Mouse (Mus musculus): ENCODE results near the gene Adamts2. TPM values are rescaled to one million over a fixed set of nuclear protein-coding genes. Genes with fewer than 3 reads are reported as not detected.

The Adamts2 gene
- 4.8 and 8.2 TPM in 2 replicates for polyA plus RNA-seq (2012; rRNA removed)

DNA sequence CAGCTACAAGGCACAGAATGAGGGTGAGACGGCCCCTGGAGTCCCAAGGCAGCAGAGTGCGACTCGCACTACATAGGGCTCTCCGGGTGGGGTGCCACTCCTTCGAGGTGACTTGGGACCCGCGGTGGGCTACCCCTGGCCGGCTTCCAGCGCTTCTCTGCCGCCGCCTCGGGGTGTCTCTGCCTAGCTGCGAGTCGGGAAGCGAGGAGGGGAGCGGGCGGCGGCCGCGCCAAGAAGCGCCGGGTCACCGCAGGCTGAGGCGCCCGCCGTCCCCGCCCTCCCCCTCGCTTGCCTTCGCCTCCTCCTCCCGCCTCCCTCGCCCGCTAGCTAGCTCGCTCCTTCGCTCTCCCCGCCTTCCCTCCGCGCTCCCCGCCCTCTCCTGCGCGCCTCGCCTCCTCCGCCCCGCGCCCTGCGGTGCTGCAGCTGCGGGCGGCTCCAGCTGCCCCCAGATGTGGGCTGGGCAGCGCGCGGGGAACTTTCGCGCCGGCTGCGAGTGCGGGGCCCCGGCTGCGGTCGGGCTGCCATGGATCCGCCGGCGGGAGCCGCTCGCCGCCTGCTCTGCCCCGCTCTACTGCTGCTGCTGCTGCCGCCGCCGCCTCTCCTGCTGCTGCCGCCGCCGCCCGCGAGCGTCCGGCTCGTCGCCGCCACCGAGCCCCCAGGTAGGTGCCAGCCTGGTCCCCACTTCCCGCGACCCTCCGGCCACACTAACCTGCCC, at the start of gene Adamts2:
Gene Adamts2, plus strand, starts transcription at position 444 of the 715 bp plus-strand sequence.
- DNase-seq (ENCODE audit: low read depth), result peak; percentile 81
- TF ChIP-seq POLR2A (IDR thresholded peaks at IDR 0.05; ENCODE audit: borderline replicate concordance, extremely low read depth, insufficient read depth, insufficient read length, poor library complexity, severe bottlenecking), result no peak
- TF ChIP-seq CTCF (IDR thresholded peaks at IDR 0.05; ENCODE audit: borderline replicate concordance, extremely low read depth, insufficient read depth, insufficient read length), result no peak

DNA sequence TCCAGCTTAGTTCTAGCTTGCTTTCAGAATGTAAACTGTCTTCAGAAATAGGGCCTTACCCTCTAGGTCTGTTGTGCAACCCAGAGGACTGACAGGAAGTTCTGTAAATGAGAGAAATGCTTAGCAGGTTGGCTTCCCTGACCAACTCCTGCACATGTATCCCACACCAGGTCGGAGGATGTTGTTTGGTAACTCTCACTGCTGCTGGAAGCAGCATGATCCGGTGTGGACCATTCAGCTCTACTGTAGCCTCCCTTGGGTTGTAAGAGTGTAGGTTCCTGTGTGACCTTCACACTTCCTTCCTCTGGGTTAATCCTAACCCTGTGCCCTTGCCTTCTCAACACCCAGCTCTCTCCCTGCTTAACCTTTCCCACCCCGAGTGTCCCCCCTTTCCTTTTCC, 44.8 kb upstream of the Adamts2 start:
- TF ChIP-seq POLR2A (IDR thresholded peaks at IDR 0.05; ENCODE audit: borderline replicate concordance, extremely low read depth, insufficient read depth, insufficient read length, poor library complexity, severe bottlenecking) (no peak), CTCF (IDR thresholded peaks at IDR 0.05; ENCODE audit: borderline replicate concordance, extremely low read depth, insufficient read depth, insufficient read length) (no peak)
- DNase-seq (ENCODE audit: low read depth), result no peak

DNA sequence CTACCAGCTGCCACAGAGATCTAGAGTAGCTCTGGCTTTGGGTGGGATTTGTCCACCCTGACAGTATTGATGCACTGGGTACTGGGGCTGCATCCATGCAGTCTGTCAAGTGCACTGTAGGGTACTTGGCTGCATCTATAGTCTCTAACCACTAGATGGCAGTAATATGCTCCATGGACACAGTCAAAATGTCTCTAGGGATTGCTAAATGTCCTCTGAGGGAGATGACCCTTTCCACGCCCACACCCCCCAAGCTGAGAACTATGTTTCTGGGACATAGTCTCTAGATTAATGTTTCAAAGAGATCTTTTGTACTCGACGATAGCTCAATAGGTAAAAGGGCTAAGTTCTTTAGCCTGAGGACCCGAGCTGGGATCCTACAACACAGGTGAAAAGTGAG, 42.8 kb upstream of the Adamts2 start:
- peak; percentile 50 for DNase-seq (ENCODE audit: low read depth)
- TF ChIP-seq CTCF (IDR thresholded peaks at IDR 0.05; ENCODE audit: borderline replicate concordance, extremely low read depth, insufficient read depth, insufficient read length) (peak; percentile 52; the same call in 1 of the 2 replicates), POLR2A (IDR thresholded peaks at IDR 0.05; ENCODE audit: borderline replicate concordance, extremely low read depth, insufficient read depth, insufficient read length, poor library complexity, severe bottlenecking) (no peak)

DNA sequence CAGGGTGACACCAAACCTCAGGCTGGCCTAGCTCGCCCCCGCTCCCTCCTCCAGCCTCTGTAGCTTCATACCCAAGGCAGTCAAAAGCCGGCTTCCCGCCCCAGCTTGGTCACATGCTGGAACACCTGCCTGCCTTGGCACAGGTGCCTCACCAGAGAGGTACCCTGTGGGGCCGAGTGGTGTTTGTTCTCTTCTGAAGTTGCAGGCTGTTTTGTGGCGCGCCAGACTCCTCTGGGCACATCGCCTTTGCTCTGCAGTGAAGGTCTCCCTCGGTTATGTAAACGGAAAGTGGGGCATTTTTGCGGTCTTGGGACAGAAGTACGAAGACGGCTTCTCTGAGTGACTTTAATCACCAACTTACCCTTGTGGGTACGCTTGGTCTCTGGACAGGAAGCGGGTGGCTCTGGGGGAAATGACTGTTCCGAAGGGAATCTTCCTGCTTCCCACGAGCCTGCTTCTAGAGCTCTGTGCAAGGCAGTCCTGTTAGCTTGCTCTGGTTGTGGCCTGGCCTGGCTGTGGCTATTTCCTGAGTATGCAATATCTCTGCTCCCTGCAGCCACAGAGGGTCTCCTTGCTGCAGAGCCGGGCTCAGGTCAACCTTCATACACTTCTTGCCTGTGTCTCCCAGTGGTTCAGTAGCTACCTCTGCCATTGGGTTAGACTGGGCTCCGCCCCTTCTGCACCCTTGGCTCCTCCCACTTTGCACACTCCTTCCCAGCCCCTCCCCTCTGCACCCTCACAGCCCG, 36.2 kb upstream of the Adamts2 start:
- no peak for DNase-seq (ENCODE audit: low read depth)
- TF ChIP-seq POLR2A (IDR thresholded peaks at IDR 0.05; ENCODE audit: borderline replicate concordance, extremely low read depth, insufficient read depth, insufficient read length, poor library complexity, severe bottlenecking) (no peak), CTCF (IDR thresholded peaks at IDR 0.05; ENCODE audit: borderline replicate concordance, extremely low read depth, insufficient read depth, insufficient read length) (no peak)

DNA sequence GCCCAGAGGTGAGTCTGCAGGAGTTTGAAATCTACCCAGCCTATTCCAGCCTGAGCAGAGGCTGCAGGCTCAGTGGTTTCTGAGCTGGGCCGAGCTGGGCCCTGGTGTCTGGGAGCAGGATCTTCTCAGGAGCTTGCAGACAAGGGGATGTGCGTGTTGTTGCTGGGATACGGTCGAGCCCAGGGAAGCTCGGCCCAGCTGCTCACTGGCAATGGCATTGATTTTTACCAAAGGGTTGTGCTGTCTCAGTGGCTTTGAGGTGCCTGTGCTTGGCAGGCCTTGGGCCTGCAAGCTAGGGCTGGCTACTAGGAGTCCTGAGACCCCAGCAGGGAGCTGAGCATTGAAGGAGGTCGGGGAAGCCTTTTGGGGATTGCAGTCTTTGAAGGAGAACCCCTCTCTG, 30.4 kb upstream of the Adamts2 start:
- peak; percentile 62 for DNase-seq (ENCODE audit: low read depth)
- TF ChIP-seq POLR2A (IDR thresholded peaks at IDR 0.05; ENCODE audit: borderline replicate concordance, extremely low read depth, insufficient read depth, insufficient read length, poor library complexity, severe bottlenecking), result no peak
- no peak for TF ChIP-seq CTCF (IDR thresholded peaks at IDR 0.05; ENCODE audit: borderline replicate concordance, extremely low read depth, insufficient read depth, insufficient read length)

DNA sequence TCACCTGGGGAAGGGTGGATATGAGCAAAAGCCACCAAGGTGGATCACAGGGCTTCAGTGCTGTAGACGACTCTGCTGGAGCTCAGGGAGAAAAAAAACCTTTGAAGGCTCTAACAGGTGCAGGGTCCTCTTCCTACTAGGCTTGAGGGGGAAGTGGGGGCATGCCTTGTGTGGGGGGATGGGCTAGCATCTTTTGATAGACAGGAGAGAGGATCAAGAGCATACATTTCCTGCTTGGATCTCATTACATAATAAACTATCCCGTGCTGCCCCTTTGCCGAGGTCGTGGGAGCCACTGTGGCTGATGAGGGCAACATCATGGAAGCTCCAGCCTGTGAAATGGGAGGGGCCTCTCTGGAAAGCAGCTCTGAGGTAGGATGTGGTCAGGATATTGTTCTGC, 25.4 kb upstream of the Adamts2 start:
- no peak for DNase-seq (ENCODE audit: low read depth)
- TF ChIP-seq CTCF (IDR thresholded peaks at IDR 0.05; ENCODE audit: borderline replicate concordance, extremely low read depth, insufficient read depth, insufficient read length) (no peak), POLR2A (IDR thresholded peaks at IDR 0.05; ENCODE audit: borderline replicate concordance, extremely low read depth, insufficient read depth, insufficient read length, poor library complexity, severe bottlenecking) (no peak)

DNA sequence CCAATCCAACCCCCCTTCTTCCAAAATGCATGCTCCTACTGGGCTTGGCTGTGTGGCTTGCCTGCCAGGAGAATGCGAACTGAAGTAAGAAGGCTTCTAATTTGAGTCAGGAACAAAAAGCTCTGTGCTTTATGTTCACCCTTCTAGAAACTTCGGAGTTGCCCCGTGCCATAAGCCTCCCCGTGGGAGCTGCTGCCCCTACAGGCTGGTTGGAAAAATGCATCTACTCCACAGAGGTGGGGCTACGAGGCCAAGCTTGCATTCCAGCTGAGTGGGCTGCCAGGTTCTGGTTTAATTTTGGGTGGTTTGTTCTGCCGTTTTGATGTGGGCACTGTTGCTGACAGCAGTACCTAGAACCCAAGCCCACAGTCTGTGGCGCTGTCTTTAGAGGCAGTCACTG, 14.9 kb upstream of the Adamts2 start:
- no peak for DNase-seq (ENCODE audit: low read depth)
- TF ChIP-seq POLR2A (IDR thresholded peaks at IDR 0.05; ENCODE audit: borderline replicate concordance, extremely low read depth, insufficient read depth, insufficient read length, poor library complexity, severe bottlenecking) (no peak), CTCF (IDR thresholded peaks at IDR 0.05; ENCODE audit: borderline replicate concordance, extremely low read depth, insufficient read depth, insufficient read length) (peak; percentile 63; the same call in 1 of the 2 replicates)

DNA sequence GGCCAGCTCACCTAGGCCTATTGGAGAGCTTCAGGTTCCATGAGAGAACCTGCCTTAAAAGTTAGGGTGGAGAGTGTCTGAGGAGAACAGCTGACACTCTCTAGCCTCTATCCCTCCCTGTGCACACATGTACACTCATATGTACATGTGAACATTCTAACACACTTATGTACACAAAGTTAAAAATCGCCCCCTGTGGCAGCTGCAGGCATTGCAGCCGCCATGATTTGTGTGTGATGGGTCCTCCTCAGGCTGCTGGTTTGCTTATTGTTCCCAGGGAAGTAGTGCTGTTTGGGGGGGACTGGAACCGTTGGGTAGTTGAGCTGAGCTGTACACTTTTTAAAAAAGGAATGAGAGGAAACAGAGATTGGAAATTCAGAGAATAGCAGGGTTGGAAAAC, 14.1 kb upstream of the Adamts2 start:
- no peak for TF ChIP-seq POLR2A (IDR thresholded peaks at IDR 0.05; ENCODE audit: borderline replicate concordance, extremely low read depth, insufficient read depth, insufficient read length, poor library complexity, severe bottlenecking)
- TF ChIP-seq CTCF (IDR thresholded peaks at IDR 0.05; ENCODE audit: borderline replicate concordance, extremely low read depth, insufficient read depth, insufficient read length), result peak; percentile 82
- DNase-seq (ENCODE audit: low read depth), result peak; percentile 52

DNA sequence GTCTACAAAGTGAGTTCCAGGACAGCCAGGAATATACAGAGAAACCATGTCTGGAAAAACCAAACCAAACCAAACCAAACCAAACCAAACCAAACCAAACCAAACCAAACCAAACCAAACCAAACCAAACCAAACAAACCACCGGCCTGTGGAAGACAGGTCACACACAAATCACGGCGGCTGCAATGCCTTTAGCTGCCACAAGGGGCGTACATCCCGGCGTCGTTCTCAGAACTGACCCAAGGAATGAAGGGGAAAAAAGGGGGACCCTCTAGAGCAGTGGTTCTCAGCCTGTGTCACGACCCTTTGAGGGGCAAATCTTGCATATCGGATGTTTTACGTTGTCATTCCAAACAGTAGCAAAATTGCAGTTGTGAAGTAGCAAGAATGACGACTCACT, 12.8 kb upstream of the Adamts2 start:
- DNase-seq (ENCODE audit: low read depth), result no peak
- TF ChIP-seq POLR2A (IDR thresholded peaks at IDR 0.05; ENCODE audit: borderline replicate concordance, extremely low read depth, insufficient read depth, insufficient read length, poor library complexity, severe bottlenecking), result no peak
- peak; percentile 77 for TF ChIP-seq CTCF (IDR thresholded peaks at IDR 0.05; ENCODE audit: borderline replicate concordance, extremely low read depth, insufficient read depth, insufficient read length)

DNA sequence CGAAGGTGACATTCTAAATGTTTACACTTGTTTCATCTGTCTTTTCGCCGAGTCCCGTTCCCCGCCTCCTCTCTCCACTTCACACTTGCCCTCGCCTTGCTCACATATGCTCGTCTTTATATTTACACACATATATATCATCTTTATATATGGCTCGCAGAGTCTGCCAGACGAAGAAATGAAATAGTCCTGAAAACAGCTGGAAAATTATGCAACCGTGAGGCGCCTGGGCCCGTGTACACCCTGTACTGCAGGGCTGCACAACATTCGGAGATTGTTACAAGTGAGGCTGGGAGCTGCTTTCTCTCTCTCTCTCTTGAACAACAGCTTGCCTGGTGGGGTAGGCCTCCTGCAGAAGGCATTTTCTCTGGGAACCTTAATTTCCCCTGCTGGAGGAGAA, 10.8 kb upstream of the Adamts2 start:
- TF ChIP-seq POLR2A (IDR thresholded peaks at IDR 0.05; ENCODE audit: borderline replicate concordance, extremely low read depth, insufficient read depth, insufficient read length, poor library complexity, severe bottlenecking), result no peak
- DNase-seq (ENCODE audit: low read depth), result no peak

DNA sequence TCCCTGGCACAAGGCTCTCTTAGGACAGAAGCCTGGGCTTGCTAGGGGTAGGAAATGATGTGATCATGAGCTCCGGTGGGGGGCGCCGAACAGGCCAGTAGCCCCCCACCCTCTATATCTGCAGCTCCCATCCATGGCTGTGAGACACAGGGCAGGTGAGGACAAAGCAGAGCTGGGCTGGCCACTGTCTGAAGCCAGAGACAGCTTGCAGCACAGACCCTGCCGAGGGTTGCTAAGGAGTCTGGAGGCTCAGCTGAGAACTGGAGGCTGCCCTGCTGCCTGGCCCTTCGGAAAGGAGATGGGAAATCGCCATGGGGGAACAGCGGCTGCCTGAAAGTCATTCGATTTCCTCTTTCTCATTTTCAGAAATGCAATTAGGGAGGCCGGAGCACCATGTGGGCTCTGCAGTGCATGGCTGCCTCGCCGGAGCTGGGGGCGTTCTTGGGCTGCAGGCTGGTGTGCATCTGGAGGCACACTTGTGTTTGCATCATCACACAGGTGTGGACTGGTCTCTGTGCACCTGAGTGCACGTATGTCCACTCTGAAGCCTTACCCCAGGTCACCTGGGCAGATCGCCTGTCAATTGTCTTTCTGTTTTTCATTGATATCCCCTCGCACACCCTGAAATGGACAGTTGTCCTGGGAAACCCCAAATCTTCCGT, 8.9 kb upstream of the Adamts2 start:
- DNase-seq (ENCODE audit: low read depth), result peak; percentile 11
- TF ChIP-seq CTCF (IDR thresholded peaks at IDR 0.05; ENCODE audit: borderline replicate concordance, extremely low read depth, insufficient read depth, insufficient read length), result no peak
- TF ChIP-seq POLR2A (IDR thresholded peaks at IDR 0.05; ENCODE audit: borderline replicate concordance, extremely low read depth, insufficient read depth, insufficient read length, poor library complexity, severe bottlenecking), result no peak

All from brain, embryonic 14.5 days (tissue).